Mouse (Mus musculus) embryonic stem cell, embryonic (primary cell): Measurements from ENCODE around the gene Chrnd.

Source experiments
- CTCF ChIA-PET, 4 experiments: fragments of 300-600 bp in 2 of 4; fragments of 350-600 bp in 2 of 4; sonication (Branson Sonifier 250); formaldehyde crosslinking; loops; one replicate each; lab custom pipeline; 2022; ENCODE audit warnings: inconsistent platforms in 2 of 4; lab: Charles Lee
- POLR2A ChIA-PET, 4 experiments: fragments of 300-600 bp in 2 of 4; fragments of 350-600 bp in 2 of 4; sonication (Branson Sonifier 250); formaldehyde crosslinking; loops; one replicate each; lab custom pipeline; 2022; ENCODE audit warnings: antibody characterized with exemption in 4 of 4, inconsistent platforms in 1 of 4; lab: Charles Lee

Gene Chrnd

GRCm38 (mm10) chr1:87243021-87243420 lies 52.6 kb downstream of the Chrnd start:
- CTCF ChIA-PET, result interaction anchor here (0.7 to 2.0 kb wide), 7 partner anchors 16 to 56 kb away, joined by 3 to 8 read pairs (median 4); no protein-coding TSS in a partner anchor
- POLR2A ChIA-PET, result interaction anchor here (0.6 to 25.6 kb wide), 16 partner anchors 8 to 415 kb away, joined by 3 to 723 read pairs (median 4); partner anchors contain the start of genes Eif4e2 (in 1 of the 4) and Gigyf2 (in 1 of the 4)

- POLR2A ChIA-PET, result interaction anchor here in 2 of 4 experiments (0.8 to 25.6 kb wide), 9 partner anchors 9 to 363 kb away, joined by 3 to 723 read pairs (median 3); partner anchors contain the start of genes Eif4e2 (in 1 of the 2) and Gigyf2 (in 1 of the 2)
- CTCF ChIA-PET, result interaction anchor here in 3 of 4 experiments (0.7 to 2.3 kb wide), 20 partner anchors 11 to 363 kb away, joined by 3 to 14 read pairs (median 5); no protein-coding TSS in a partner anchor
Measured at GRCm38 (mm10) chr1:87245430-87245829, 55.0 kb downstream of the Chrnd start.

- POLR2A ChIA-PET, result interaction anchor here in 3 of 4 experiments (0.6 to 25.6 kb wide), 15 partner anchors 8 to 363 kb away, joined by 3 to 723 read pairs (median 3); partner anchors contain the start of genes Gigyf2 (in 3 of the 3), Efhd1 (in 1 of the 3) and Eif4e2 (in 1 of the 3)
Measured at GRCm38 (mm10) chr1:87245929-87246815, 55.8 kb downstream of the Chrnd start.

More at GRCm38 (mm10) chr1:87245929-87246815, 55.8 kb downstream of the Chrnd start:
- CTCF ChIA-PET, result interaction anchor here (0.5 to 2.3 kb wide), 44 partner anchors 8 to 1046 kb away, joined by 3 to 14 read pairs (median 4); partner anchors contain the start of gene Gigyf2 (in 2 of the 4)
